Mouse (Mus musculus): Measurements from ENCODE around the gene Arid1b. TPM values are rescaled to one million over a fixed set of nuclear protein-coding genes. Genes with fewer than 3 reads are reported as not detected.

Arid1b gene
- polyA plus RNA-seq, 1 experiment from 2014 or later = 10.5 TPM

DNA sequence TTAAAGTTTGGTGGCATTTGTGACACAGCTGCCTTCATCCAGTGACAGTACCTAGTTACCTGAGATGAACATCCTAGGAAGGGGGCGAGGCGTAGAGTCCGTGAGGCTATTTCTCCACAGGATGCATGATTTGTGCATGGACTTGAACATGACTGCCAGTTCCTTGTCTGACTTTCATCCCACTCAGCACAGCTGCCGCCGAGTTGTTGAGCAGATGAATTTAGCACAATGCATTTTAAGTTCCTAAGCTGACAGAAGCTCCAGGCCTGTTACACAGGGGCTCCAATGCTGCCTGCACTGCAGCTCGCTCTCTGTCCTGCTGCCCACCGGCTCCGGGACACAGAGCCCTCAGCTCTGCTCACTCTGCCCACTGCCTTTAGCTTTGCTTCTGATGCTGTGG is 181.4 kb downstream of the Arid1b start:
- Histone ChIP-seq H3K9me3 (replicated peaks; ENCODE audit: control insufficient read depth, low read length) (no peaks in the 10 kb centered on the region), H3K4me1 (ENCODE audit: control insufficient read depth, insufficient read depth, low read length) (peaks cover 37% of the 10 kb centered on the region), H3K9ac (ENCODE audit: low read length) (no peak overlapping the region), H3K4me3 (replicated peaks; ENCODE audit: low read length) (no peak overlapping the region), H3K4me2 (ENCODE audit: low read depth, low read length) (no peak overlapping the region), H3K36me3 (ENCODE audit: control insufficient read depth, insufficient read depth, low read length) (no peaks in the 10 kb centered on the region), H3K27ac (ENCODE audit: low read length) (no peak overlapping the region), H3K27me3 (ENCODE audit: control insufficient read depth, insufficient read depth, low read length) (no peaks in the 10 kb centered on the region)
- WGBS = 84% methylated on average over 8 of the region's 8 CpGs
- no peak for ATAC-seq (ENCODE audit: insufficient read depth, low FRiP score)

DNA sequence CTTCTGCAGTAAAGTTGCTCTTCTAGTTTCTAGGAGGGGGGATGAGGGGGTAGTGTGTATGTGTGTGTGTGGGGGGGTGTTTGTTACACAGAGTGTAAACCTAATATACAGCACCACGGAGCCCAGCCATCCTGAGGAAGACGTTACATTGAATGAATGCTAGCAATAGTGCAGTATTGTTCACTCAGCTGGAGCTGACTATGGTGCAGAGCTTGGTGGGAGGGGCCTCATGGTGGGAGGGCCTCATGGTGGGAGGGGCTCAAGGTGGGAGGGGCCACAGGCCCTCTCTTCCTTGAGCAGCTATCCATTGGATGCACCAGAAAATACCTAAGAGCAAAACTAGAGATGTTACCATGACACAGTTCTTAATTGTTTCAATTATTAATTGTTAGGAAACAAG is 182.2 kb downstream of the Arid1b start:
- Histone ChIP-seq H3K4me2 (ENCODE audit: low read depth, low read length) (no peak overlapping the region), H3K4me3 (replicated peaks; ENCODE audit: low read length) (no peak overlapping the region), H3K9ac (ENCODE audit: low read length) (no peak overlapping the region), H3K27me3 (ENCODE audit: control insufficient read depth, insufficient read depth, low read length) (no peaks in the 10 kb centered on the region), H3K9me3 (replicated peaks; ENCODE audit: control insufficient read depth, low read length) (no peaks in the 10 kb centered on the region), H3K4me1 (ENCODE audit: control insufficient read depth, insufficient read depth, low read length) (peaks cover 38% of the 10 kb centered on the region), H3K27ac (ENCODE audit: low read length) (no peak overlapping the region), H3K36me3 (ENCODE audit: control insufficient read depth, insufficient read depth, low read length) (no peaks in the 10 kb centered on the region)
- ATAC-seq (ENCODE audit: insufficient read depth, low FRiP score) = peak; percentile 63; the same call in 1 of the 2 replicates
- WGBS = 79% methylated on average over 2 of the region's 2 CpGs

DNA sequence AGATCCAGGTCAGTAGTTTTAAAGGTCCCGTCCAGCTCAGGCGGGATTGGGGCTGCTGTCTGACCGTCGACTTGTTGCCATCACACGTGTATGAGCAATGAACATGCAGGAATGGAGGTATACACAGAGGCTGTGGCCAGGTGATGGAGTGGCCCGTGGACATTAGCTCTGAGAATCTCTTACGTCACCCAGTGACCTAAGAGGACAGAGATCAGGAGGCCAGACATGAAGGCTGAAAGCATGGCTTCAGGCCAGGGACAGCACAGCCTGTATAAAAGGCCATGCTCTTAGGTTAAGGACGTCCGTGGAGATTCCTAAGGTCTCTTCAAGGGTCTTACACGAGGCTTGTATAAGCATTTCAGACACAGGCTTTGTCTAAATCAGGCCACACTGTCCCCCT is 184.4 kb downstream of the Arid1b start:
- ATAC-seq (ENCODE audit: insufficient read depth, low FRiP score) = no peak
- H3K4me1 ChIP-seq (ENCODE audit: control insufficient read depth, insufficient read depth, low read length) = peaks cover 36% of the 10 kb centered on the region
- no peak overlapping the region for H3K4me2 ChIP-seq (ENCODE audit: low read depth, low read length)
- H3K9ac ChIP-seq (ENCODE audit: low read length) = no peak overlapping the region
- no peaks in the 10 kb centered on the region for H3K27me3 ChIP-seq (ENCODE audit: control insufficient read depth, insufficient read depth, low read length)
- no peaks in the 10 kb centered on the region for H3K36me3 ChIP-seq (ENCODE audit: control insufficient read depth, insufficient read depth, low read length)
- 73% methylated on average over 10 of the region's 10 CpGs for WGBS
- no peak overlapping the region for H3K4me3 ChIP-seq (replicated peaks; ENCODE audit: low read length)
- no peaks in the 10 kb centered on the region for H3K9me3 ChIP-seq (replicated peaks; ENCODE audit: control insufficient read depth, low read length)
- no peak overlapping the region for H3K27ac ChIP-seq (ENCODE audit: low read length)

DNA sequence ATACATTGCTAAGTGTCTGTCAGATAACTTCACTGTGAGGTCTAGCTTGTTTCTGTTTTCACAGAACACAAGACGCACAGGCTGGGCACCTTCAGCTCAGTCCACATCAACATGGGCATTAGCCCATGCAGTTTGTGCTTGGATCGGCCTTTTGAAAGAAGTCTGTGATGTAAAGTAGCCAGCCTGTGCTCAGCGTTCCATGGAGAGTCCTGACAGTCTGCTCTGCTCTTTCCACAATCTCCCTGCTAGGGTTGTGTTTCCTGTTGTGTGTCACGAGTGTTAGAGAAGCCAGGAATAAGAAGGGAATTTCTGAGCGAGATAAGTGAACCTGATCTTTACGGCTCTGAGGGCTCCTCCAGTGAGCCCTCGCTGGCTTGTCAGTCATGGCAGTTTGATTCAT is 184.9 kb downstream of the Arid1b start:
- Histone ChIP-seq H3K4me2 (ENCODE audit: low read depth, low read length) (no peak overlapping the region), H3K9ac (ENCODE audit: low read length) (no peak overlapping the region), H3K9me3 (replicated peaks; ENCODE audit: control insufficient read depth, low read length) (no peaks in the 10 kb centered on the region), H3K4me1 (ENCODE audit: control insufficient read depth, insufficient read depth, low read length) (peaks cover 36% of the 10 kb centered on the region), H3K36me3 (ENCODE audit: control insufficient read depth, insufficient read depth, low read length) (no peaks in the 10 kb centered on the region), H3K4me3 (replicated peaks; ENCODE audit: low read length) (no peak overlapping the region), H3K27me3 (ENCODE audit: control insufficient read depth, insufficient read depth, low read length) (no peaks in the 10 kb centered on the region), H3K27ac (ENCODE audit: low read length) (no peak overlapping the region)
- 47% methylated on average over 7 of the region's 7 CpGs for WGBS
- no peak for ATAC-seq (ENCODE audit: insufficient read depth, low FRiP score)

DNA sequence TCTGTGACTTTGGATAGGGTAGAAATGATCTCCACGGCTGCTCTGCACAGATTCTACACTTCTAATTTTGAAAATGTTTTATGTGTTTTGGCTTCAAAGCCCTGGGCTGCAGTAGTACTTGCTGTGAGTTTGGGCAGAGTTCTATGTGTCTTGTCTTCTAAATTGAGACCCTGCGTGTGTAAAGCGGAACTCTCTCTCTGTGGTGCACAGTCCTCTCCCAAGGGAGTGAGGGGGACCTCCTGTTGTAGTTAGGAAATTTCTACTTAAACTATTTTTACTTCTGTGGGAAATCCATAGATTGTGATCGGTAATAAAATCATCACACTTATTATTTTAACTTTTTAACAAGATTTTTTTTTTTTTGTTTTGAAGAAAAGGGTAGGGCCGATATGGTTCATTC is 185.3 kb downstream of the Arid1b start:
- Histone ChIP-seq H3K4me3 (replicated peaks; ENCODE audit: low read length) (no peak overlapping the region), H3K27ac (ENCODE audit: low read length) (no peak overlapping the region), H3K4me2 (ENCODE audit: low read depth, low read length) (no peak overlapping the region), H3K4me1 (ENCODE audit: control insufficient read depth, insufficient read depth, low read length) (peaks cover 37% of the 10 kb centered on the region), H3K36me3 (ENCODE audit: control insufficient read depth, insufficient read depth, low read length) (no peaks in the 10 kb centered on the region), H3K9me3 (replicated peaks; ENCODE audit: control insufficient read depth, low read length) (no peaks in the 10 kb centered on the region), H3K9ac (ENCODE audit: low read length) (no peak overlapping the region), H3K27me3 (ENCODE audit: control insufficient read depth, insufficient read depth, low read length) (no peaks in the 10 kb centered on the region)
- 64% methylated on average over 5 of the region's 5 CpGs for WGBS
- ATAC-seq (ENCODE audit: insufficient read depth, low FRiP score) = no peak

DNA sequence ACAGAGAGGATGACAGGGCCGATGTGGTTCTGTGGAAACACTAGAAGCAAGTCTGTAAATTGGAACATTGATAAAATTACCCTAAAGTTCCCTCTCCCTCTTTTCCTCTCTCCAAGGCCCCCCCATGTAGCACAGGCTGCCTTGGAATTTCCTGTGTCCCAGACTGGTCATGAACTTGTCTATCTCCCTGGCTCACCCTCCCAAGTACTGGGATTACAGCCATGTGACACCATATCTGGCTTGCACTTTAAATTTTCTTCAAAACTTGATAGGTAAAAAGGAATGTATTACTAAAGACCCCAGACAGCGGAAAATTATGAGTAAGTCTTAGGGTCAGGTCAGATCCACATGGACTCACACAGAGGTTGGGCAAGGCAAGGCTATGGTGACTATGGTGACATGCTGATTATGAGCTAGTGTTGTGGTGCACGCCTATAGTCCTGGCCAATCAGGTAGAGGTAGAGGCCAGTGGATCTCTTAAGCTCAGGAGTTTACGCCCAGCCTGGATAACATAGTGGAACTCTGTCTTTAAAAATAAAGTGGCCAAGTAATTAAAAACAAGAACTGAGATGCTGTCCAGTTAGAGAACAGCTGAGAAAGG is 185.9 kb downstream of the Arid1b start:
- Histone ChIP-seq H3K4me1 (ENCODE audit: control insufficient read depth, insufficient read depth, low read length) (peaks cover 37% of the 10 kb centered on the region), H3K4me2 (ENCODE audit: low read depth, low read length) (no peak overlapping the region), H3K36me3 (ENCODE audit: control insufficient read depth, insufficient read depth, low read length) (no peaks in the 10 kb centered on the region), H3K4me3 (replicated peaks; ENCODE audit: low read length) (no peak overlapping the region), H3K27ac (ENCODE audit: low read length) (no peak overlapping the region), H3K27me3 (ENCODE audit: control insufficient read depth, insufficient read depth, low read length) (no peaks in the 10 kb centered on the region), H3K9me3 (replicated peaks; ENCODE audit: control insufficient read depth, low read length) (no peaks in the 10 kb centered on the region), H3K9ac (ENCODE audit: low read length) (no peak overlapping the region)
- WGBS = 80% methylated on average over 4 of the region's 4 CpGs
- no peak for ATAC-seq (ENCODE audit: insufficient read depth, low FRiP score)

DNA sequence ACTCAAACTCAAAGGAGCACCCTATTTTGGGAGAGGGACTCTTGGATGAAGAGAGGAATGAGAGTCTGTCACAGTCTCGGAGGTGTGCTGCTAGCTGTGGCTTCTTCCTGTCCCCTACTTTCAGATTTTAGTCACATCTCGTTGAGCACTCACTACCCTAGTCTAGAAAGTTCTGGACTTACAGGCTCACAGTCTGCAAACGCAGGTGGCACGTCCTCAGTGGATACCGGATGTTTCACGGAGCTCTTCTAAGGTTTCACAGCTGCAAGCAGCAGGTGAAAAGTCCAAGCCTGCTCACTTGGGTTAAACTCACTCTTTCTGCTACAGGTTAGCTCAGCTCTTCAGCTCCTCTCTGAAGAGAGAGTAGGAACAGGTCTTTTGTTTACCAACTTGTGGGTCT is 186.8 kb downstream of the Arid1b start:
- no peaks in the 10 kb centered on the region for H3K36me3 ChIP-seq (ENCODE audit: control insufficient read depth, insufficient read depth, low read length)
- H3K27me3 ChIP-seq (ENCODE audit: control insufficient read depth, insufficient read depth, low read length) = no peaks in the 10 kb centered on the region
- H3K9ac ChIP-seq (ENCODE audit: low read length) = no peak overlapping the region
- H3K4me3 ChIP-seq (replicated peaks; ENCODE audit: low read length) = no peak overlapping the region
- H3K4me1 ChIP-seq (ENCODE audit: control insufficient read depth, insufficient read depth, low read length) = peaks cover 29% of the 10 kb centered on the region
- H3K4me2 ChIP-seq (ENCODE audit: low read depth, low read length) = no peak overlapping the region
- ATAC-seq (ENCODE audit: insufficient read depth, low FRiP score) = no peak
- 71% methylated on average over 6 of the region's 6 CpGs for WGBS
- no peaks in the 10 kb centered on the region for H3K9me3 ChIP-seq (replicated peaks; ENCODE audit: control insufficient read depth, low read length)
- no peak overlapping the region for H3K27ac ChIP-seq (ENCODE audit: low read length)

DNA sequence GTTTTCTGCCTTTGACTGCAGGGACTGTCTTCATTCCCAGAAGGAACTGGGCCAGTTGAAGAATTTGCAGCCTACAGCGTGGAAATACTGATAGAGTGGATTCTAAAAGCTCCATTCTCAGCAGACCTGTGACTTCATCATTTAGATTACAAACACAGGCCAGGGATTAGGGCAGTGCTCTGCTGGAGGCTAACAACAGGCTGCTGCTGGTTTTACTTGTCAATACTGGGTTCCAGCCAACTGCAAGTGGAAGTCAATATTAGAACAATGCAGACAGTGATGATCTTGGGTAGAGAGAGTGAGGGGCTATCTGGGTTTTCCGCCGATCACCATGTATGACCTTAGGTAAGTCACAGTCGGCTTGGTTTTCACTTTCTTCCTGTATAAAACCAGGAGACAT is 188.4 kb downstream of the Arid1b start:
- WGBS = 73% methylated on average over 4 of the region's 4 CpGs
- no peak for ATAC-seq (ENCODE audit: insufficient read depth, low FRiP score)
- no peak overlapping the region for H3K9ac ChIP-seq (ENCODE audit: low read length)
- H3K4me2 ChIP-seq (ENCODE audit: low read depth, low read length) = no peak overlapping the region
- H3K9me3 ChIP-seq (replicated peaks; ENCODE audit: control insufficient read depth, low read length) = no peaks in the 10 kb centered on the region
- H3K36me3 ChIP-seq (ENCODE audit: control insufficient read depth, insufficient read depth, low read length) = no peaks in the 10 kb centered on the region
- peaks cover 26% of the 10 kb centered on the region for H3K4me1 ChIP-seq (ENCODE audit: control insufficient read depth, insufficient read depth, low read length)
- H3K27me3 ChIP-seq (ENCODE audit: control insufficient read depth, insufficient read depth, low read length) = no peaks in the 10 kb centered on the region
- no peak overlapping the region for H3K4me3 ChIP-seq (replicated peaks; ENCODE audit: low read length)
- no peak overlapping the region for H3K27ac ChIP-seq (ENCODE audit: low read length)

DNA sequence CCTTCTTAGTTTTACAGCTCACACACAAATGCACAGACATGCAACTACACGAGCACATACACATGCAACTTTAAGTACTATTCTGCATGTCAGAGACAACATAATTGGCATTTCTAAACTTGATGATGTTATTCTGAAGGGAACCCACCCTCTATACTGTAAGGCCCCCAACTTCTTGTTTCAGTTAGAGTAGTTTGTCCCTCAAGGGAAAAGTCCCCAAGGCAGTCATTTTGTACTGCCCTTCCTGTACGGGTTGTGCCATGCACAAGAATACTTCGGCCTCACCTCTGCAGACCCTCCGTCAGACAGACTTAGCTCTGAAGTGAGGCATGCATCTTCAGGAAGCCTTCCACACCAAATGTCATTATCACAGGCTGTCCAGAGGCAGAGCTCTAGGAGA is 191.4 kb downstream of the Arid1b start:
- no peak overlapping the region for H3K4me3 ChIP-seq (replicated peaks; ENCODE audit: low read length)
- no peaks in the 10 kb centered on the region for H3K27me3 ChIP-seq (ENCODE audit: control insufficient read depth, insufficient read depth, low read length)
- no peak overlapping the region for H3K9ac ChIP-seq (ENCODE audit: low read length)
- peaks cover 21% of the 10 kb centered on the region for H3K4me1 ChIP-seq (ENCODE audit: control insufficient read depth, insufficient read depth, low read length)
- H3K27ac ChIP-seq (ENCODE audit: low read length) = no peak overlapping the region
- H3K9me3 ChIP-seq (replicated peaks; ENCODE audit: control insufficient read depth, low read length) = no peaks in the 10 kb centered on the region
- H3K36me3 ChIP-seq (ENCODE audit: control insufficient read depth, insufficient read depth, low read length) = no peaks in the 10 kb centered on the region
- WGBS = 68% methylated on average over 4 of the region's 4 CpGs
- H3K4me2 ChIP-seq (ENCODE audit: low read depth, low read length) = no peak overlapping the region
- ATAC-seq (ENCODE audit: insufficient read depth, low FRiP score) = no peak

DNA sequence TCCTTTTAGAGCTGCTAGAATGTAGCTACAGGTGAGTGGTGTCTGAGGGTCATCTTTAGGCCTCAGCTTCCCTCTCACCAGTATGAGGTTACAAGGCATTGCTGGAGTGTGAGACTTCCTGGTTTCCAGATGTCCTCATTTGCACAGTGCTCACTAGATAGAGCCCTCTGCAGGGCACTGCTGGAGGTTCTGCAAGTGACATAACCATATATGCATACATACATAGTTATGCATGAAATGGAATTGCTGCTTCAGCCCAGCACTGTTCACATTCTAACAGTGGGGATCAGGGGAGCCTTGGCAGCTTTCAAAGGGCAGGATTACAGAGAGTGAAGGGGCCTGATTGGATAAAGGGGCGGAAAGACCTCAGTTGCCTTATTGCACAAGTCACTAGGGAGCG is 193.4 kb downstream of the Arid1b start:
- Histone ChIP-seq H3K9ac (ENCODE audit: low read length) (no peak overlapping the region), H3K36me3 (ENCODE audit: control insufficient read depth, insufficient read depth, low read length) (no peaks in the 10 kb centered on the region), H3K4me1 (ENCODE audit: control insufficient read depth, insufficient read depth, low read length) (peaks cover 12% of the 10 kb centered on the region), H3K27me3 (ENCODE audit: control insufficient read depth, insufficient read depth, low read length) (no peaks in the 10 kb centered on the region), H3K27ac (ENCODE audit: low read length) (peak overlapping the region; percentile 27; the same call in 1 of the 2 replicates), H3K4me2 (ENCODE audit: low read depth, low read length) (no peak overlapping the region), H3K4me3 (replicated peaks; ENCODE audit: low read length) (no peak overlapping the region), H3K9me3 (replicated peaks; ENCODE audit: control insufficient read depth, low read length) (no peaks in the 10 kb centered on the region)
- no peak for ATAC-seq (ENCODE audit: insufficient read depth, low FRiP score)
- whole genome bisulfite sequencing = 87% methylated on average over 2 of the region's 2 CpGs
